Mouse (Mus musculus): ENCODE results near the gene Lcorl.

DNA sequence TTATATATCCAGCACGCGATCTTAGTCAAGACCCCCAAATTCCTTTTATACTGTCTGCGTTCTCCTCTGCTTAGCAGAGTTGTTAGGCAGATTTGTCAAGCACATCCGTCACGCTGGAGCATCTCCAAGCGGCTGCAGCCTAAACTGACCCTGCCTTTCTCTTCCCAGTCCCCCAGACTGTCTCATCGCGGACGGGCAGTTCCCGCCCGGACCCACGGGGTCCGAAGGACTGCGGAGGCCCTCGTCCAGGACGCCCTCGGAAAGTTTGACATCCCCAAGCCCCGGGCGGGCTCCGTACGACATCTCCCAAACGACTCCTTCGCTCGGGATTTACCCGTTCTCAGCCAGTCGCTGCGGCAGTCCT lies 188.2 kb downstream of the Lcorl start:
- TF ChIP-seq POLR2A (IDR thresholded peaks at IDR 0.05; ENCODE audit: control insufficient read depth, low read depth, low read length) (no peak), CTCF (IDR thresholded peaks at IDR 0.05; ENCODE audit: control insufficient read depth, insufficient read depth, insufficient replicate concordance, low read depth, low read length) (no peak)
